Mouse (Mus musculus): Measurements from ENCODE around the gene Auts2.

Auts2 gene

DNA sequence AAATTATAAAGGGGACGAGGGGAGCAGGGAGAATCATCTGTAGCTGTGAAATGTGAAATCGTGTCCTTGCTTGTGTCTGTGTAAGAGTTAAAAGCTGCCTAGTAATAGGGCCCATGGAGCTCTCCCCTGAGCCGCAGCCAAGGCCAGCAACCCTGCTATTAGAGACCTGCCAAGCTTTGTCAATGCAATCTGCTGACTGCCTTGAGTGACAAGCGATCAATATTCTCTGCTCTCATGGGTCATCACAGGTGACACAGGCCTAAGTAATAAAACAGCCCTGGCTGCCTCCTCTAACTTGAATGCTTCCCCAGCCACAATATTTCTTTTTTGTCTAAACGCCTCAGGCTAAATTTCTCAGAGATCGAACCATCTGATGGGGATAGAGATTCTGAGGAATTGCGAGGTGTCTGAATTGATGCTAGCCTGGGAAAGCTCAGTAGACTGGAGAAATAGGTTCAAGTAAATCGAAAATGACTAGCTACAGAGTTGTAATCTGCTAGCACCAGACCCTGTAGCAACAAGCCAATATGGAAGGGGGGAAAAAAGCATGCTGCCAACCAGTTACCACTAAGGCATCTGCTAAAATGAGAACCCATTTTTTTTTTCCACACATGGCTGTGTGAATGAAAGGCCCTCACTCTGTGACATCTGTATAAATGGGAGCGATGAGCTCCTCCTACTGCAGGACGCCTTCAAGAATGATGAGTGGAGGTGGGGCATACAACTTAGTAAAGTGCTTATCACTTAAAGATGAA is 453.5 kb downstream of the Auts2 start:
- no peak for DNase-seq (ENCODE audit: low spot score)

DNA sequence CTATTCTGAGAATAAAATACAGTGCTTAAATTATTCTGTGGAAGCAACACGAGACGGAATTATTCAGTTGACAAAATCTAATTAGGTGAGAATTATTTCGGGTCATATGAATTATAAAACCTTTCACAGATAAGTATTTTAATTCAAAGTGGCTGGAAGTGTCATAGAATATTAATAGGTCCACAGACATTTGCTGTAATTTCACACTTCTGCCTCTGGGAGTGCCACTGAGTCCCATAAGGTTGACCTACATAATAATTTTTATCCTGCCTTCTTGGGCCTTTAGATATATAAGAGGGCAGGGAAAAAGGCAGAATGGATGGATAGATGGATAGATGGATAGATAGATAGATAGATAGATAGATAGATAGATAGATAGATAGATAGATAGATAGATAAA is 454.6 kb downstream of the Auts2 start:
- no peak for DNase-seq (ENCODE audit: low spot score)

DNA sequence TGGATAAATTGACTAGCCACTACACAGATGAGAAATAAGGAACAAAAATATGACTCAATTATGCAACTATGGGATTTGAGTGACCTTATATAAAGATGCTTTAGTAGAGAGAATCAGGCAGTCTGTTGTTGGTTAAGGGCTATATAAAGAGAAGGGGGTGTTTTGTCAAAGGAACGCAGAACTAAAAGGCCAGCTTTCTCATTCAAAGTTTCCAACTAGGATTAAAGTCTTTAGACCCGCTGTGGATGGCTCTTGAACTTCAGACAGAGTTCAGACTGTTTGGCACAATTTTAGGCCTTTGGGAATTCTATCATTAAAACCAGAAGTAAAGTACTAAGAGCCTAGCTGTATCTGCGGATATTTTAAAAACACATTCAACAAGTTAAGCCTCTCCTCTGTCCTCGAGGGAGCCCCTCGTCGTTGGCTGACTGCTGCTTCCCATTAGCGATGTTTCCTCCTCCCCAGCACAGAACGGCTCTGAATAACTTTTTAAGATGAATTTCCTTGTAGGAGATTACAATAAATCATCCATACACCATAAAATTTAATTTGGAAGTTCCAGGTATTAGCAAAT is 459.3 kb downstream of the Auts2 start:
- DNase-seq (ENCODE audit: low spot score), result no peak

DNA sequence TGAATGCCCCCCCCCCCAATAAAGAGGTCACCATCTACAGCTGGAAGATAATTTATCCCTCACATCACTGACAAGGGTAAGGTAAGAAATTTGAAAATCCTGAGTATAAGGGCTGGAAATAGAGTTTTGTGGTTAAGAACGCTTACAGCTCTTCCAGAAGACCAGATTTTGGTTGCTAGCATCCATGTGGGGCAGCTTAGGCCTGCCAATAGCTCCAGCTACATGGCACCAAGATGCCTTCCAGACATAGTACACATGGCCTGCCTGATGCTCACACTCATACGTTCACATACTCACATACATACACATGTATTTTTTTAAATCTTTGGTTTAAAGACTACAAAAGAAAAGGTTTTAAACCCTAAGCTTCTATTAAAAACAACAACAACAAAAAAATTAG is 467.2 kb downstream of the Auts2 start:
- DNase-seq (ENCODE audit: low spot score), result peak; percentile 48

DNA sequence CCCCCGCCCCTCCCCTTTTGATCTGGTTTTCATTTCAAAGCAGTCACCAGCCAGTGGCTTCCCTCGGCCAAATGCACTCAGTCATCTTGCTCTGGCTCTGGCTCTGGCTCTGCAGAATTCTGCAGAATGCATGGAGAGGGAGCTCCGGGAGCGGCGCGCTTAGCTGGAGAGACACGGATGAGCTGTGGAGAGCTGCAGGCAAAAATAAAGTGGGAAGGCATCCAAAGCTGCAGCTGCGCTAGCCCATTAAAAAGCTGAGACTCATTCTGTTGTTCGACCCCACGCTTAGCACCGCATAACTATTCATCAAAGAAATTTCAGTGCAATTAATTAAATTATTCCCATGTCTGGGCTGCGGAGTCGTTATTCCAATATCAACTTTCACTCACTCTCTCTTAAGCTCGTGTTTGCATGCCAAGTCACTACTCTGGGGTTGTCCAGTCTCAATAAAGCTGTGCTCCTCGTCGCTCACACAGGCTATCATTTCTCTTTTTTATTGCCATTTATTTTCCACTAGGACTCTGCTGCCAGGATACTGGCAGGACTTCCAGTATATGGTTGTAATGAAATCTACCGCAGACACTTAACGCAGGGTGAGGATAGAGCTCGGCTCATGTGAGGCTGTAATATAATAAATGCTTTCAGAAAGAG is 468.3 kb downstream of the Auts2 start:
- peak; percentile 84 for DNase-seq (ENCODE audit: low spot score)

DNA sequence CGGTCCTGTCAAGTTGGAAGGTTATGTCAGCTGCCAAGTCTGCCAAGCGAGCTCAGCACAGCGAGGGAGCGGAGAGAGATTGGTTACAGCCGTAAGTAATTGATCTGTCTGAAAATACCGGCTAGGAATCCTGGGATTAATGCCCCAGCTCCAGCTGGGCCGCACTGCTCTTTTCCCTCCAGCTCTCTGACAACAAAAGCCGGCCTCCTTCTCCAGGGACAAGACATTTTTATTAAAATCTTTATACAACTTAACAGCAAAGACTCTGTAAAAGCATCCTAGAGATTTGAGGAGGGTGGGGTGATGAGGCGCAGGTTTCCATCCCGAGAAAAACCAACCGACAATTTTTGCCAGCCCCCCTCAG is 468.8 kb downstream of the Auts2 start:
- peak; percentile 42 for DNase-seq (ENCODE audit: low spot score)

DNA sequence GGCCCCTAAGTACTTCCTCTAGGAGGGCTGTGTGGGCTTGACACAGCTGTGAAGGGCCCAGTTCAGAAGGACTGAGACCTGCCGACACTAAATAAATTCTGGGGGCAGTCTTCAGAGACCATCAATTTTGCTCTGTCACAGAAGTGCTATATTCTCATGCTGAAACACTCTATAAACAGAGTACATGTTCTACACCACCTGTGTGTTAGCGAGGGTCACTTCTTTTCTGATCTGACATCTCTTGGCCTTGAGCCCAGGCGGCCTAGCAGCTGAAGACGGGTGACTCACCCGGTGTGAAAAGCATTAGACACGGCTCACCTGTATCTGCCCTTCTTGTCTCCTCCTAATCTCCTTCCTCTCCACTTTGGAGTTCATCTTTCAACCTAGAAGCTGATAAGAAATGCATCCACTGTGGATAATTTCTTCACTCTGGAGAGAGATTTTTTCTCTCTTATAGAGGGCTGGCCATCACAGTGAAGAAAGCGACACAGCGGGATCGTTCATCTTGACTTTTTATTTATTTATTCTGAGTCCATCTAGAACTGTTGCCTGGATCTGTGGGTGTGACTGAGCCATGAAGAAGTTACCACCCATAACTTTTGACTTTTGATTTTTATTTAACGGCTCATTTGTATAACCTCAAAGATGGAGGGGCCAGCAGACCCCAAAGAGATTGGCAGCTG is 469.3 kb downstream of the Auts2 start:
- peak; percentile 62 for DNase-seq (ENCODE audit: low spot score)

DNA sequence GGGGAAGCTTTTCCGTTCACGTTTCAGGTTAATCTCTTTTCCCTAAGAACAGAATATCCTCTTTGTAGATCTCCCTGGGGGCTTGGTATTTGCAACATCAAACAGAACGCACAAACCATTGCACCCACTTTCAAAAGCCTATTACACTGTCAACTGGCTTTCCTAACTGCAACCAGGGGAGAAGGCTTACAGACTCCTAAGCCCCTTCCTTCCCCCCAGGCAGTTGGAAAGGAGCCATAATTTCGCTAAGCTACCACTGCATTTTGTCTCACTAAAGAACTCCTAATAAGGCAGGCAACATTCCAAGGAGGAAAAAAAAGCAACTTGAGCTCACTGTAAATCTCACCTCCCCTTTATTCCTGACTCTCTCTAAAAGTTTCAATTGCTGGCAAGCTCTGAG is 470.8 kb downstream of the Auts2 start:
- DNase-seq (ENCODE audit: low spot score), result peak; percentile 25

DNA sequence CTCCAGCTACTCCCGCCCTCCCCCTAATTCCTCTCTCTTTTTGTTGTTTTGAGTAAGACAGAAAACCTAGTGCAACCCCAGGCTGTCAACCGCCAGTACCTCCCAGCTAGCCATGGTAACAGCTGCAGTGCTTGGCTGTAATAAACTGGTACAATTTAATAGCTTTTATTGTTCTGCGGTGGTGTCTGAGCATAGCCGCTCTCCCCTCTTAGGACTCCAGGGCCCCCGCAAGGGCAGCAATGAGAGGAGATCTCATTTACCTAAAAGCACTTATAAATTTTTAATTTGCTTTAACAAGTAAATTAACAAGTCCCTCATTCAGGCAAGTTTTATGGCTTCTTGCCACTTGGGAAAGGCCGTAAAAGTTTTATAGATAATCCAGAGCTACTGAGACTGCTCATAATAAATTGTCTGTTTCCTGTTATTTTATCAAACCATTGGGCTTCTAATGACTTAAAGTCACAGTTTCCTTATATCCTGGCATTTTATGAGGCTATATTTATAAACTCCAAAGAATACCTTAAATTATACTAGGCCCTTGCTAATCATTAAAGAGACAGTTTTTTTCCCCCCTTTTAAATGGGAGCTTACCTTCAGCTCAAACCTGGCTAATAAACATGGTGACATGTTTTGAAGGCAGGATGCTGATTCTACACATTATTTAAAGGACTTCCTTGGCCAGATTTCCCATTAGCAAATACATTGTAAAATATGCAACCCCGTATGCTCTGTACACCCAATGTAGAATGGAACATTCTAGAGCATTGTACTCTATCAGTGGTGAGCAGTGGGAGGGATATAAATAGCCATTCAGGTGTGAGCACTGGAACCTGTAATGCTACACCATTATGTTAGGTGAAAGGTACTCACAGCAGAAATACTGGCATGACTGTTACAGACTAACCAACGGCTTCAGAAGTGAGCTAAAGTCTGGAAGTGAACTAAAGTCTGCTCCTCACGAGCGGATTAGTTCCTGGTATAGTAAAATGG is 475.1 kb downstream of the Auts2 start:
- DNase-seq (ENCODE audit: low spot score), result no peak

DNA sequence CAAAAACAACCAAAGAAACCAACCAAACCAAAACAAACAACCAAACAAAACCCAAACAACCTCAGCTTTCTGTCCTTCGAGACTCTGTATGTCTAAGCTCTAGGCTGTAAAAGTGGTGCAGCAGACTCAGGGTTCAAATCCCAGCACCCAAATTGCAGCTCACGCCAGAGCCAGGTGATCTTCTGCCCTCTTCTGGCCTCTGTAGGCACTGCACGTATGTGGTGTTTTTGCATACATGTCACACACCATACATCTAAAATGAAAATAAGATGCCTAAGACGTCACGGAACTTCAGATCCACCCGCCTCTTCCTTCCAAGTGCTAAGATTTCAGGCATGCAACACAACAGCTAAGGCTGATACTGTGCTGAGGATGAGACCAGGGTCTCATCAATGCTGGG is 483.0 kb downstream of the Auts2 start:
- no peak for DNase-seq (ENCODE audit: low spot score)

DNA sequence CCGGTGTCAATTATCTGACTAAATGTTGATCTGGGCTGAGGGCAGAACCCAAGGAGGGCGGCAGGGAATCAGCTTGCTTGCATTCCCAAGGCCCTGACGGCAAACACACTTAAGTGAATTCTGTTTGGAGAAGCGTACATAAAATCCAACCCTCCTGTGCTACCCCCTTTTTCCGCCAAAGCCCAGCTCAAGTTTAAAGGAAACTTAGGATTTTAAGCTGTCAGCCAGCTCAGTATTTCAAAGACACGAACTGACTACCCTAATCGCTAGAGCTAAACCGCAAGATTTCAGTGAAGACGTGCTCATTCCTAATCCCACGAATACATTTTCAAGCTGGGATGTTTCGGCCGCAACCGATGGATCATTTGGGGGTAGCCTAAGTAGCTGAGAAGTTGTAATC is 490.5 kb downstream of the Auts2 start:
- no peak for DNase-seq (ENCODE audit: low spot score)

DNA sequence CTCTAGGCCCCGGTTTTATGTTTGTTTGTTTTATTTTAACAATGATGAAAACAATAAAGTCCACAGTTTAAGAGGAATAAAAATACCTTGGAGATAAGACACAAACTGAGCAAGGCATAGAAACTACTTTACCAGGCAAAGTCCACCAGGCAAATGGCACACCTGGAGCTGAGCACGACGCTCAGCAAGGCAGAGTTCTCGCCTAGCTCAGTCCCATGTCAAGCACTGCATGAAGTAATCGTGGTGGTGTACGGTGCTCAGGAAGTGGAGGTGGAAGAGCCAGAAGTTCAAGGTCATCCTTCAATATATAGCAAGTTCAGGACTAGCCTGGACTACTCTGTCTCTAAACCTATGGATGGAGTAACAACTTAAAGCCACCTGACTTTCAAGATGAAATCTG is 503.6 kb downstream of the Auts2 start:
- DNase-seq (ENCODE audit: low spot score), result no peak

DNA sequence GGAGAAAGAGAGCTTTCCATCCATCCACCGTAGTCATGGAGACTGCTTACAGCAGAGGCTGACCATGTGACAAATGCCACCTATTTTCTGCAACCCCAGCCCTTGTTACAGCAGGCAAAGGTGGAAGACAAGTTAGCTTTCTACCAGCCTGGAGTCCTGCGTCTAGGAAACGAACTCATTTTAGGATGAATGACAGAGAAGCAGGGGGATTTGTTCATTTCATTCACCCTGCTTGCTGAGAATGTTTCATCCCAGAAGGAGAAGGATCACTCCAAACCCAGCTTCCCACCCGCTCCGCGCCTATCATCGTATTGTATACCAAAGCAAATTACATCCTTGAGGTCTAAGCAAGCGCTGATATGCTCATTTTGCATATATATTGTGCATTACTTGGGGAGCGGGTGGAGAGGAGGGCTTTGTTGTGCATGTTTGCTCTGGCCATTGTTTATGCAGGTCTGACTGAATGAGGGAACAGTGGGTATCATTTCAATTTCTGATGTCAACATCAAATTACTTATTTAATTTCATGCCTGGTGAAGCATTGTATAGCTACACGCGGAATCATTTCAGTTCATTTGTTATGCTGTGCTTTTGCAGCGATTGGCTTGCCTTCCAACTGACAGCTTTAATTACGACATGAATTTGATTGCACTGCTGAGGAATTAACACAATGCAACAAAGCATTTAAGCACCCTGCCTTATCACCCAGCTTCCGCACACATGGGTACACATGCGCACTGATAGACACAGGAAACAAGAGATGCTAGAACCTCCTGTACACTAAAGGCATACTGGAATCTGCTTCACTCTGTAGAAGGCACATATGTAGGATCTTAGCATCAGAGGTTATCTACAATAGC is 509.4 kb downstream of the Auts2 start:
- DNase-seq (ENCODE audit: low spot score), result no peak

DNA sequence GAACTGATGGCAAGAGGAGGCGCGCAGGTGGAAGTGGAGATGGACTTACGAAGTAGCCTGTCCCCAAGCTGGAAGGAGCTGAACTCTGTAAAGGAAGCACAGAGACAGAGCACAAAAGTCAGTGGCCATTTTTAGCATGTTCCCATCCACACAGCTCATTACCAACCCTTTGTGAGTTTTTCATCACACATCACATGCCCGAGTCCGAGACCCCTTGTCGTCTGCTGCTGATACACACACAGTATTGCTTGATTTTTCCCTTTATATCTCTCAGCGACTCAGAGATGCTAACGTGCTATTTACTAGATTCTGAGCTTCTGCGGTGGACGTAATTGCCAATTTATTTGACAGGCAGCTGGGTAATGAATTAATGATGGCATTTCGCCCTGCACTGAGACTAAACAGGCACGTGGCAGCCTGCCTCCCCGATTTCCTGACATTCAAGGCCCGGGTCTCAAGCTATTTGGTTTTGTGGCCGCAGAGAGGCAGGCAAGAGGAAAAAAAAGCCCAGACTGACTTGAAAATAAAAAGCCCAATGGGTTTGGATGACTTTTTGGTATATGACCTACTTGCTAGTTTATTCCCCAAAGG is 512.1 kb downstream of the Auts2 start:
- DNase-seq (ENCODE audit: low spot score), result peak; percentile 82

DNA sequence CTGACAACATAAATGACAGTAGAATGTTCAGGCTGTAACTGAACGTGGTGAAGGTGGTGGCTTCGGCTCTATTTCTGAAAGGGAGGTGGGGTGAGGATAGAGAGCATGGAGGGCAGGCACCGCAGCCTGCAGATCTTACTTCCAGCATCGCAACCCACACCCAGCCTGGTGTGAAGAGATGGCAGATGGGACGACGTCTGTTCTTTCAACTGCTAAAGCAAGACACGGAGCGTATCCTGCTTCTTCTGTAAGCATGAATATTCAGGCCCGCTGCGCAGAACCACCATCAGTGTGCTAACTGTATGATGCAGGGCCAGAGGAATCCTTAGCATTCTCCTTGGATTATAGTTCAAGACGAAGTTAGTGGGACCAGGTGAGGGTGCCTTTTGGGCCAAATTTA is 513.5 kb downstream of the Auts2 start:
- no peak for DNase-seq (ENCODE audit: low spot score)

DNA sequence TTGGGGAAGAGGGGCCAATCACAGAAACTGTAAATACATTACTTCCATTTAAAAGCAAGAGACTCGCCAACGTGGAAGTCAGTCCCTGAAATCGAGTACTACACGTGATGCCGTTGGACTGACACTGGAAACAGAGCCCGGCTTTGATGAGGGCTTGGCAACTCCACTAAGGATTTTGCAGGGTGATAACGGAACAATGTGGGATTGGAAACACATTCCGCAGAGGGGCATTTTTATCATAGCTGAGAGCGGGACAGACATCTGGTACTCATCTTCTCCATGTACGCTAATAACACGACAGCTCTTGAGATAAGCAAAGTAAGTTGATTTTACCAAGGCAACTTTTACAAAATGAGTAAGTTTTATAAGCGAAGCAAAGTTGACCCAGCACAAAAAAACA is 514.1 kb downstream of the Auts2 start:
- DNase-seq (ENCODE audit: low spot score), result peak; percentile 34

DNA sequence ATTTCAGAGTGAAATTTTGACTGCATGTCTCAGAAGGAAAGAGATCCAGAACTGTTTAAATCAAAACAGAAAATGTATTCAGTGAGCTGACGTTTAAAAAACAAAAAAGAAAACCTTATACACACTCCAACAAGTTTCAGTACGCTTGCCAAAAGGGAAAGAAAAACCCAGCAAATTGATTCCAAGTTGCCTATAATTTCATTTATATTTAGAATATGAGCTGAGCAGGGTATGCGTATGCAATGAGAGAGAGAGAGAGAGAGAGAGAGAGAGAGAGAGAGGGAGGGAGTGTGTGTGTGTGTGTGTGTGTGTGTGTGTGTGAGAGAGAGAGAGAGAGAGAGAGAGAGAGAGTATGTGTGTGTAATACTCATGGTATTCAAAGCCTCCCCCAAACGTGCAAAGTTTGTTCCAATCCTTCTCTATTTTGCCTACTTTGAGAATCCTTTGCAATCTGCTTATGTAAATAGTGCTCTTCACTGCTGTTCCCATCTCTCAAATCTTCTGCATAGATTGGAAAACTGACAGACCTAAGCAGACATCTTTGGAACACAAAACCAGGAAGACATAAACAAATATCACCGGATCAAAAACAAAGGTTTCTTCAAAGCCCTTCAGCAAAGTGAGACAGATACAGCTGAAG is 515.2 kb downstream of the Auts2 start:
- no peak for DNase-seq (ENCODE audit: low spot score)

DNA sequence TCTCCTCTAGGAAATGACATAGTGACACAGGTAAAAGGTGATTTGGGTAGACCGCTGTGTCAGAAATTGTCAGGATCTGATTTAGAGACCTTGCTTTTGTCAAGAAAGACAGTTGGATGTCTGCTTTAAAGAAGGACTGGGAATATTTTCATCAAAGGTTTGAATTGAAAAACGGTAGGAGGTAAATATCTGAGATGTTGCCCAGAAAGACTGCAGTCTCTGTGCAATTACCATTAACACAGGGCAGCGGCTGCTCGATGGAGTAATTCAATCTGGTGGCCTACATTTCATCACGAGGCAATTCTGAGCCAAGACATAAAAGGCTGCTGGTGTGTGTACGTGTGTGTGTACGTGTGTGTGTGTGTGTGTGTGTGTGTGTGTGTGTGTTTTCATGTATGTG is 529.8 kb downstream of the Auts2 start:
- peak; percentile 46 for DNase-seq (ENCODE audit: low spot score)

DNA sequence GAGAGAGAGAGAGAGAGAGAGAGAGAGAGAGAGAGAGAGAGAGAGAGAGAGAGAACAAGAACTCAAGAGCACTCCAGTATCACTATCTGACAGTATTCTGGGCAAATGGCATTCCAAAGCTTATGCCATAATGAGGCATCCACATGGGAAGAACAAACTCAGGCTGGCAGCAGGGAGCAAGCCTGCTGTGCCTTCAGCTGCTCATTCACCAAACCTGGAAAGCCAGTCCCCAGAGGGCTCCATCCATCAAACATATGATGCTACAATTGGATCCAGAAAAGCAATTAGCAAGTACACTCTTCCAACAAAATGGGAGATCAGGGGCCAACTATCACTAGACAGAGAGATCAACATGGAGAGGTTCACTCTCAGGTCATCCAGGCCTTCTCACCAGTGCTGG is 531.3 kb downstream of the Auts2 start:
- no peak for DNase-seq (ENCODE audit: low spot score)

DNA sequence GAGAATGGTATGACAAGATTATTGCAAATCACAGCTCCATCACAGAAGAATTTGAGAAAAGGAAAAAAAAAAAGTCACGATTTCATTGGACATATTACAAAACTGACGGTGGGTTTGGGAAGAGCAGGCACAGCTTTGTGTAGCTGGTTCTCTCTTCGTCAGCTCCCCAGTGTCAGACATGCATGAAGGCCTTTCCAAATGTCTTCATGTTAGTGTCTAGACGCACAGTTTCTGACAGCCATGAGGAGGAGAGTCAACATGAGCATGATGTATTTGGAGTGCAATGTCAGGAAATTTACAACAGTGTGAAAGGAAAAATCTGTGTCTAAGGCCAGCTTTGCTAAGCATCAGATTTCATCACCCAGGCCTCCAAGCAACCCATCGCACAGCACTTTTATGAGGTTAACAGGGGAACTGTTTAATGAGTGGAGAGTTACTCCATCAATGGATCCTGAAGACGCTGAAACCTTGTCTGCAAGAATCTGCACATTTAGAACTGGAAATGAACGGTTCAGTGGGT is 534.4 kb downstream of the Auts2 start:
- DNase-seq (ENCODE audit: low spot score), result no peak

Measured in MN1 (cell line).